Mouse (Mus musculus) stomach, postnatal 0 days (tissue): ENCODE results near the gene Gpr6.

Experiments
- CTCF ChIP-seq: IDR thresholded peaks from 2 replicates; pipeline ENCODE4 v1.5.1; 2016; ENCODE audit warnings: antibody characterized with exemption, low read depth, mild to moderate bottlenecking, moderate library complexity
- EP300 ChIP-seq: optimal IDR thresholded peaks from 2 replicates; pipeline ENCODE3; 2016; ENCODE audit warnings: antibody characterized with exemption

GRCm38 (mm10) chr10:41042272-41042671 is 29.8 kb downstream of the Gpr6 start:
- TF ChIP-seq EP300 (no peak), CTCF (no peak)
